Mouse (Mus musculus) CD4-positive, CD25-positive, alpha-beta regulatory T cell (primary cell): ENCODE data around the gene Kcne1. TPM values are rescaled to one million over a fixed set of nuclear protein-coding genes. Genes with fewer than 3 reads are reported as not detected.

Experiments
- polyA plus RNA-seq: library from polyadenylated mRNA; unstranded; fragments of 100-300 nt; shearing (Covaris generic); gene quantifications from one replicate; pipeline ENCODE4 v1.2.1, GENCODE M21; 2017

Kcne1 gene
- polyA plus RNA-seq = not detected

DNA sequence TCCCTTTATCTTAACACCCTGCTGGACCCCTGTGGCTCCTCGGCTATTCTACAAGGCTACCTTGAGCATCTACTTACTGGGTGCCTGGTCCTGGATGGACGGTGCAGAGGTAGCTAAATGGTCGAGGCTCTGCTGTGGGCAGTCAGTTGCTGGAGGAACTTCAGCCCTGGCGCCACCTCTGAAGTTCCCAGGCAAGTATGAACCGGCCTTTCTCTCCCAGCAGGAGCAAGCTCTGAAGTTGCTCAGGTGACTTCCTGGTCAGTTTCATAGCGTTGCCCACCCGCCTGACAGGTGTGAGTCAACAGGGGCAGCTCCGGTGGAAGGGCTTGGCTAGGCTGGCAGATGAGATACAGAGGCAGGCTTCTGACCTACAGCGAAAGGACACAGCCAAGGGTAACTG lies at the start of gene Kcne1:
Gene Kcne1 (minus strand): TSS at position 240 of the 400 bp plus-strand sequence.

DNA sequence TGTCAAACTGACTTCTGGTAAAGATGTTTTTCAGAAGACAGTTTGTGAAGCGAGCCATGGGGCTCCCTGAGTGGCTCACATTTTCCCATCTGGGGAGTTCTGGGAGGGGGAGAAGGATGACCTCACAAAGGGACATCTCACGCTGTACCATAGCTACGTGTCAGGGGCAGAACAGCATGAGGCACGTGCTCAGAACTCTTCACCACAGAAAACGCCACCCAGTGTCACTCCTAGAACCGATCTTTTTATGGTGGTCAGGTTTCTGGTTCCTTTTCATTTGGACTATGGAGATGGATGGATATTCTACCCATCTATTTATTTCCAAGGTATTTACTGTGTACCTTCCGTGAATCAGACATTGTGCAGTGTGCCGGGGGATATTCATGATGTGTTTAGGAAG lies 37.9 kb downstream of the Kcne1 start, which contains the start of gene Fam243:
Gene Fam243 (minus strand): TSS at position 101 of the 400 bp plus-strand sequence.

DNA sequence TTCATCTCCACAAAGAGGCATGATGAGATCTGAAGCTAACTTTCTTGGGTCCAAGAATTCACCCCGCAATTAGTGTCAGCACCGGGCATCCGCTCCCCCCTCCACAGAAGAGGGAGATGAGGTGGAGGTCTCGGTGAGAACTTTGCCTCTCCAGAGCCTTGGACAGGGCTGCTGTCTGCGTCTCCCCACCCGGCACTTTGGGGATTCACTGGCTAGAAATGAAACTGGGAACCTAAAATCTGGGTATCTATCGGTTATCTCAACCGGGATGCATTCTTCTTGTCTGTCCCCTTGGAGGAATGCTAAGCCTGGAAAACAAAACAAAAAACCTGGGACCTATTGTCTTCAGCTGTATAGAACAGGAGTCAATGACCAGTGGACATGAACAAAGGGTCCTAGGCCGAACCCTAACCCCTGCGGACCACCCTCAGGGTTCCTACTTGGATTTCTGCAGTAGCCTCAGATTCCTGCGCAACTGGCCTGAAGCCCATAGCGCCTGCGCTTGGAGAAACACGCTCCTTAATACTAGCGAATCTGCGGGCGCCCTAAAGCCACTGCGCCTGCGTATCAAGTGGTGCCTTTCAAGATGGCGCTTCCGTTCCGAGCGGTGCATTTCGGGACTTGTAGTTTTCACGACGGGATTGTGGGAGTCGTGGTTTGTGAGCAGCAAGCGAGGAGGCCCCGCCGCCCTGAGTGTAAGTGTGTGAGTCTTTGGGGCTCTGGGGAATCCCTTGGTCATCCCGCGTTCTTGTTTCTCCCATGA lies 58.4 kb downstream of the Kcne1 start, which contains the start of gene Smim11:
Gene Smim11 (plus strand): TSS at position 638 of the 763 bp plus-strand sequence.

Other genes with a start within 250 kb of the Kcne1 start
- gene Kcne2, start 67.1 kb downstream of the Kcne1 start, polyA plus RNA-seq = not detected
- gene Smim11, start 58.2 kb downstream of the Kcne1 start, polyA plus RNA-seq = 115 TPM
- gene Fam243, start 38.0 kb downstream of the Kcne1 start, polyA plus RNA-seq = not detected
- gene Rcan1, start 111.4 kb upstream of the Kcne1 start, polyA plus RNA-seq = 13.5 TPM
- gene Clic6, start 126.3 kb upstream of the Kcne1 start, polyA plus RNA-seq = not detected